8 mouse cellular contexts compared by ENCODE assay signal in genomic region chr6:134928889-134929310, GRCm38 (mm10). TPM values are rescaled to one million over a fixed set of nuclear protein-coding genes. Genes with fewer than 3 reads are reported as not detected.
DNase-seq lines count a peak whose midpoint lies in the region; ATAC-seq and TF ChIP-seq lines count a peak whose summit lies in the region.

No protein-coding gene starts in this region.

- no peak overlapping the region; the same call in 1 of the 2 replicates for H3K27ac ChIP-seq in layer of hippocampus, adult 2 months
- peak overlapping the region; percentile 79 to 99 for H3K27ac ChIP-seq in heart, embryonic 14.5 days (replicated peaks in 1 of 2; ENCODE audit: control insufficient read depth in 1 of 2, insufficient read depth in 1 of 2, low read depth in 2 of 2, low read length in 2 of 2)
- peak overlapping the region; percentile 98 for H3K27ac ChIP-seq in stomach, postnatal 0 days (replicated peaks)

- peaks cover 7% of the 10 kb centered on the region for H3K36me3 ChIP-seq in heart, embryonic 14.5 days (ENCODE audit: control insufficient read depth, insufficient read depth, low read length)
- H3K36me3 ChIP-seq in stomach, postnatal 0 days (ENCODE audit: control insufficient read depth, insufficient read depth, low read length) = no peaks in the 10 kb centered on the region

- DNase-seq in layer of hippocampus, adult 2 months (ENCODE audit: low spot score in 2 of 2) = no peak
- no peak for DNase-seq in layer of hippocampus, postnatal 10 days (ENCODE audit: low spot score in 2 of 2)
- DNase-seq in cerebellum, postnatal 36 days = peak; percentile 33 to 44
- peak; percentile 53 for DNase-seq in kidney, postnatal 10 days
- DNase-seq in stomach, postnatal 0 days (ENCODE audit: low spot score) = peak; percentile 53
- no peak for DNase-seq in gastrocnemius, postnatal 4 days (ENCODE audit: low spot score in 2 of 2)

- WGBS in heart, embryonic 14.5 days = 1% methylated on average over 15 of the region's 15 CpGs
- 3% methylated on average over 15 of the region's 15 CpGs for WGBS in stomach, postnatal 0 days

- H3K9me3 ChIP-seq in heart, embryonic 14.5 days (ENCODE audit: control insufficient read depth, low read length) = no peaks in the 10 kb centered on the region
- no peaks in the 10 kb centered on the region for H3K9me3 ChIP-seq in stomach, postnatal 0 days (ENCODE audit: control insufficient read depth, low read length)

- no peak for TF ChIP-seq EP300 in stomach, postnatal 0 days (optimal IDR thresholded peaks at IDR 0.05)

- peak overlapping the region; percentile 96 for H3K9ac ChIP-seq in heart, embryonic 14.5 days (ENCODE audit: low read length)
- peak overlapping the region; percentile 55 for H3K9ac ChIP-seq in stomach, postnatal 0 days (ENCODE audit: low read length)

- H3K4me1 ChIP-seq in heart, embryonic 14.5 days (ENCODE audit: control insufficient read depth in 2 of 2, insufficient read depth in 2 of 2, low read length in 2 of 2) = peaks cover 8 to 25% of the 10 kb centered on the region in 2 experiments
- H3K4me1 ChIP-seq in stomach, postnatal 0 days (replicated peaks; ENCODE audit: control insufficient read depth, insufficient read depth) = no peaks in the 10 kb centered on the region

- ATAC-seq in heart, embryonic 14.5 days (ENCODE audit: insufficient number of reproducible peaks, insufficient read depth, low FRiP score, low read depth) = peak; percentile 27
- peak; percentile 1; the same call in 1 of the 2 replicates for ATAC-seq in megakaryocyte-erythroid progenitor cell, adult 5-6 weeks (replicated peaks; ENCODE audit: low FRiP score, low TSS enrichment, poor library complexity, severe bottlenecking)
- peak; percentile 36 for ATAC-seq in stomach, postnatal 0 days (ENCODE audit: low FRiP score, low TSS enrichment)

- no peaks in the 10 kb centered on the region for H3K27me3 ChIP-seq in heart, embryonic 14.5 days (ENCODE audit: control insufficient read depth, insufficient read depth, low read length)
- no peaks in the 10 kb centered on the region for H3K27me3 ChIP-seq in stomach, postnatal 0 days (ENCODE audit: control insufficient read depth, insufficient read depth, low read length)

- TF ChIP-seq CTCF in layer of hippocampus, adult 2 months (conservative IDR thresholded peaks at IDR 0.05) = no peak
- TF ChIP-seq CTCF in stomach, postnatal 0 days (IDR thresholded peaks at IDR 0.05; ENCODE audit: low read depth) = no peak

- peak overlapping the region; percentile 86 for H3K4me3 ChIP-seq in layer of hippocampus, adult 2 months
- peak overlapping the region; percentile 68 to 75 for H3K4me3 ChIP-seq in heart, embryonic 14.5 days (ENCODE audit: control insufficient read depth in 1 of 2, insufficient read depth in 1 of 2, low read depth in 1 of 2, low read length in 2 of 2)
- H3K4me3 ChIP-seq in stomach, postnatal 0 days (ENCODE audit: low read depth, low read length) = peak overlapping the region; percentile 64

- H3K4me2 ChIP-seq in heart, embryonic 14.5 days (ENCODE audit: low read length) = peak overlapping the region; percentile 81
- H3K4me2 ChIP-seq in stomach, postnatal 0 days (replicated peaks; ENCODE audit: low read depth) = peak overlapping the region; percentile 95

RNA-seq across cellular contexts. Expression of gene Cdkn1b, which starts 8.7 kb away (rescaled TPM):
- 10 to 100 TPM; 47.2 to 48.0 TPM for total RNA-seq in layer of hippocampus, adult 2 months (2021)
- total RNA-seq in layer of hippocampus, postnatal 10 days (2021) = 10 to 100 TPM; 54.2 to 58.4 TPM
- 16.3 and 21.0 TPM in 2 replicates for polyA plus RNA-seq in heart, embryonic 14.5 days (2014; fragmentation: Nextera tagmentation; extraction: Ambion mirVana)
- 17.2 and 22.1 TPM in 2 replicates for total RNA-seq in megakaryocyte-erythroid progenitor cell, adult 5-6 weeks (2014; fragmentation: Nextera tagmentation)
- 34.9 and 49.3 TPM in 2 replicates for total RNA-seq in megakaryocyte-erythroid progenitor cell, adult 5-6 weeks (2017)
- 11.7 and 14.4 TPM in 2 replicates for polyA plus RNA-seq in stomach, postnatal 0 days (2015; fragmentation: Nextera tagmentation; extraction: Ambion mirVana)
- 10 to 100 TPM; 51.1 to 53.0 TPM for total RNA-seq in gastrocnemius, postnatal 4 days (2021)

RNA-seq across cellular contexts. Expression of gene Gpr19, which starts 30.5 kb away (rescaled TPM):
- 10 to 100 TPM; 22.0 to 27.4 TPM for total RNA-seq in layer of hippocampus, adult 2 months (2021)
- total RNA-seq in layer of hippocampus, postnatal 10 days (2021) = 10 to 100 TPM; 27.1 to 27.2 TPM
- polyA plus RNA-seq in heart, embryonic 14.5 days (2014; fragmentation: Nextera tagmentation; extraction: Ambion mirVana) = 9.1 TPM in 2 replicates
- total RNA-seq in megakaryocyte-erythroid progenitor cell, adult 5-6 weeks (2014; fragmentation: Nextera tagmentation) = 6.5 and 6.9 TPM in 2 replicates
- 4.5 and 7.0 TPM in 2 replicates for total RNA-seq in megakaryocyte-erythroid progenitor cell, adult 5-6 weeks (2017)
- 6.6 and 6.9 TPM in 2 replicates for polyA plus RNA-seq in stomach, postnatal 0 days (2015; fragmentation: Nextera tagmentation; extraction: Ambion mirVana)
- 1 to 10 TPM; 4.9 to 7.7 TPM for total RNA-seq in gastrocnemius, postnatal 4 days (2021)

RNA-seq across cellular contexts. Expression of gene Apold1, which starts 52.6 kb away (rescaled TPM):
- total RNA-seq in layer of hippocampus, adult 2 months (2021) = 1 to 10 TPM; 1.9 to 2.5 TPM
- total RNA-seq in layer of hippocampus, postnatal 10 days (2021) = 1 to 10 TPM; 4.0 to 4.8 TPM
- polyA plus RNA-seq in heart, embryonic 14.5 days (2014; fragmentation: Nextera tagmentation; extraction: Ambion mirVana) = 8.6 and 9.1 TPM in 2 replicates
- total RNA-seq in megakaryocyte-erythroid progenitor cell, adult 5-6 weeks (2014; fragmentation: Nextera tagmentation) = 0.90 and 1.5 TPM in 2 replicates
- 0.66 and 0.80 TPM in 2 replicates for total RNA-seq in megakaryocyte-erythroid progenitor cell, adult 5-6 weeks (2017)
- polyA plus RNA-seq in stomach, postnatal 0 days (2015; fragmentation: Nextera tagmentation; extraction: Ambion mirVana) = 1.5 and 1.8 TPM in 2 replicates
- total RNA-seq in gastrocnemius, postnatal 4 days (2021) = 1 to 10 TPM; 7.0 to 7.6 TPM

Comparison
In these comparisons a context has a peak if more than half of its experiments do, and no peak if none do; other contexts are left out.
1. DNase-seq: peak in cerebellum, postnatal 36 days (2 of 2), kidney, postnatal 10 days (single experiment) and stomach, postnatal 0 days (single experiment); none in layer of hippocampus, adult 2 months (0 of 2), layer of hippocampus, postnatal 10 days (0 of 2) and gastrocnemius, postnatal 4 days (0 of 2).
2. Peak in every context shown above with its lines, with median percentiles within 50 percentile points of each other: H3K4me3 ChIP-seq and ATAC-seq.